Mouse (Mus musculus) hindbrain, postnatal 0 days (tissue): ENCODE measurements around the gene Ltbp4. TPM values are rescaled to one million over a fixed set of nuclear protein-coding genes. Genes with fewer than 3 reads are reported as not detected.
A peak's percentile ranks its signal among the peaks of the same experiment; 100 is the strongest.

ENCODE experiments used
- ATAC-seq: fragments of 200-750 bp; cut with Nextera tagmentation; 2 replicates; pipeline ENCODE4 v1.8.0; 2017; ENCODE audit warnings: mild to moderate bottlenecking, moderate TSS enrichment, moderate library complexity
- DNase-seq: peaks from one replicate; pipeline ENCODE4 v3.0.0-alpha.2; 2015; ENCODE audit warnings: low spot score
- H3K27ac ChIP-seq: fragments of 300-500 bp; sonication (generic); 2 replicates; pipeline ENCODE4 v1.5.1; 2014; ENCODE audit warnings: mild to moderate bottlenecking
- H3K27me3 ChIP-seq: fragments of 300-500 bp; sonication (generic); 2 replicates; pipeline ENCODE4 v1.6.1; 2014; ENCODE audit warnings: low read length, mixed read lengths; ENCODE audit not compliant: insufficient read depth
- H3K36me3 ChIP-seq: fragments of 300-500 bp; sonication (generic); 2 replicates; pipeline ENCODE4 v1.6.1; 2014; ENCODE audit warnings: low read length, mixed read lengths; ENCODE audit not compliant: insufficient read depth
- H3K4me1 ChIP-seq: fragments of 300-500 bp; sonication (generic); 2 replicates; pipeline ENCODE4 v1.6.1; 2014; ENCODE audit warnings: antibody characterized with exemption, low read length, mixed read lengths; ENCODE audit not compliant: insufficient read depth
- H3K4me2 ChIP-seq: fragments of 300-500 bp; sonication (generic); 2 replicates; pipeline ENCODE4 v1.6.1; 2014; ENCODE audit warnings: low read depth, mild to moderate bottlenecking, low read length, moderate library complexity, mixed read lengths
- H3K4me3 ChIP-seq: fragments of 300-500 bp; sonication (generic); 2 replicates; pipeline ENCODE4 v1.5.1; 2014; ENCODE audit warnings: low read length
- H3K9ac ChIP-seq: fragments of 300-500 bp; sonication (generic); replicated peaks from 2 replicates; pipeline ENCODE4 v1.6.1; 2014; ENCODE audit warnings: mild to moderate bottlenecking, low read length, moderate library complexity, mixed read lengths
- H3K9me3 ChIP-seq: fragments of 300-500 bp; sonication (generic); 2 replicates; pipeline ENCODE4 v1.6.1; 2016; ENCODE audit warnings: low read length, mixed read lengths
- CTCF ChIP-seq: IDR thresholded peaks from 2 replicates; pipeline ENCODE4 v1.5.1; 2016; ENCODE audit warnings: antibody characterized with exemption, control low read depth, low read depth
- WGBS: fragments of 180-500 bp; shearing (Covaris S2); extraction: QIAGEN DNeasy Blood & Tissue Kit; methylation state at CpG from one replicate; pipeline ENCODE4 v1.1.7; 2014; 5-methylcytosine and 5-hydroxymethylcytosine counted together
- polyA plus RNA-seq: library from polyadenylated mRNA; unstranded; fragments of >200 nt; fragmentation: Nextera tagmentation; extraction: Ambion mirVana; gene quantifications from 2 replicates; pipeline ENCODE4 v1.2.1, GENCODE M21; 2015
- total RNA-seq: library from RNA; depleted of rRNA; stranded (reverse); fragments of >200 nt; gene quantifications from 2 replicates; pipeline ENCODE4 v1.2.3, GENCODE M21; 2014; rRNA removed

Gene Ltbp4
- total RNA-seq (34.8 and 41.2 TPM in 2 replicates), polyA plus RNA-seq (10.5 and 10.6 TPM in 2 replicates)

DNA sequence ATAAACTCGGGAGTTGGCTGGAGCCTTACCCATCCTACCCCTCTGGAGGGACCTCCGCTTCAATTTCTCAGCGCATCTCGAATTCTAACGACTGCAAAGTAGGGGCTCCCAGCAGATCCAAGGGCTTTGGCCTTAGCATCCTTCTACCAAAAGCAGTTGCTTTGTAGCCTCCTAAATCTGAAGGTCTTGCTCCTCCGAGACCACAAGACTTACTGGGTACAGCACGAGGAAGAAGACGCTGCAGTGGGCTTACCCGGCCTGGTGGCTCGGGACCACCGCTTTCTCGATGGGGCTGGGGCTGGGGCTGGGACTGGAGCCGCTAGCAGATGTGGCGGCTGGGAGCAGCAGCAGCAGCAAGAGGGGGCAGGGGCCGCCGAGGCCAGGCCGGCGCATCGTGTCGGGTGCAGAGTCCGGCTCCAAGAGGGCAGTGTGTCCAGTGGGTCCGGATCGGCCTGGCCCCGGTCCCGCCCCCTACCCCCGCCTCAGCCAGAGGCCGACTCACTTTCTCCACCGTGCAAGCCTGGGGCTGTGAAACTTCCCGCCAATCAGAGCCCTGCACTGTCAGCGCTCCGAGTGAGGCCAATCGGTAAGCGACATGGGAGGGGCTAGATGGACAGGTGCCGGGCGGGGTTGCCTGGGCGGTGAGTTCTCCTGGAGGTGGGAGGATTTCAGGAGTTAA is at the start of gene Ltbp4:
TSS of gene Ltbp4 (minus strand) at position 518 of the 679 bp plus-strand sequence.
- Histone ChIP-seq H3K27ac (no peak within 1 kb of the TSS), H3K9ac (0 out of 2 replicates have a peak within 1 kb of the TSS, but pooled peaks have one; percentile 25), H3K4me1 (peaks cover 19% of the 10 kb centered on the region; the same call in 1 of the 2 replicates), H3K4me3 (peak within 1 kb of the TSS; percentile 31), H3K27me3 (peaks cover 37% of the 10 kb centered on the region), H3K4me2 (peak within 1 kb of the TSS; percentile 49), H3K9me3 (no peaks in the 10 kb centered on the region), H3K36me3 (peaks cover 4% of the 10 kb centered on the region)
- ATAC-seq, result no peak
- WGBS, result 5% methylated on average over 36 of the region's 36 CpGs
- no peak for TF ChIP-seq CTCF
- no peak for DNase-seq

GRCm38 (mm10) chr7:27384731-27385130 is 47.2 kb upstream of the Ltbp4 start:
- Histone ChIP-seq H3K4me2 (no peak overlapping the region), H3K9ac (no peak overlapping the region), H3K9me3 (no peaks in the 10 kb centered on the region), H3K27ac (no peak overlapping the region), H3K36me3 (no peaks in the 10 kb centered on the region), H3K27me3 (no peaks in the 10 kb centered on the region), H3K4me3 (no peak overlapping the region), H3K4me1 (no peaks in the 10 kb centered on the region)
- DNase-seq (peak; percentile 40), ATAC-seq (no peak)
- WGBS, result 40% methylated on average over 4 of the region's 4 CpGs
- peak; percentile 66 for TF ChIP-seq CTCF

DNA sequence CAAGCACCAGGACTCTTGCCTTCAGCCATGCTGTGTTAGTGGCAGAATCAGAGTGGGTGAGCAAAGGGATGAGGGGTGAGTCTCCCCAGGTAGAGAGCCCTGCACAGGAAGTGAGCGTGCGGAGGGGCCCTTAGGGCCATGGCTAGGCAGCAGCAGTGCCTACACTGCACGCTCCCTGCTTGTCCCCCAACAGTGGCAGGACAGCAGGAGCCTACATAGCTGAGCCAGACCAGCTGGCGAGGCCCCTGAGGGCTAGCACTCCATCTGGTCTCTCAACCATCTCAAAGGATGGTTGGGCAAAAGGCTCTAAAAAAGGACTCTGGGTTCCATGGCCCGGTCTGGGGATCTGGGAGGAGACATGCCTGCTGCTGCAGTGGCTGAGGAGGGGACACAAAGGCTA is 46.6 kb upstream of the Ltbp4 start:
- Histone ChIP-seq H3K27me3 (no peaks in the 10 kb centered on the region), H3K9me3 (no peaks in the 10 kb centered on the region), H3K9ac (no peak overlapping the region), H3K4me3 (no peak overlapping the region), H3K27ac (no peak overlapping the region), H3K4me1 (no peaks in the 10 kb centered on the region), H3K36me3 (no peaks in the 10 kb centered on the region), H3K4me2 (no peak overlapping the region)
- no peak for TF ChIP-seq CTCF
- 64% methylated on average over 5 of the region's 5 CpGs for WGBS
- DNase-seq (no peak), ATAC-seq (0 out of 2 replicates have a peak, but pooled peaks have one; percentile 35)

DNA sequence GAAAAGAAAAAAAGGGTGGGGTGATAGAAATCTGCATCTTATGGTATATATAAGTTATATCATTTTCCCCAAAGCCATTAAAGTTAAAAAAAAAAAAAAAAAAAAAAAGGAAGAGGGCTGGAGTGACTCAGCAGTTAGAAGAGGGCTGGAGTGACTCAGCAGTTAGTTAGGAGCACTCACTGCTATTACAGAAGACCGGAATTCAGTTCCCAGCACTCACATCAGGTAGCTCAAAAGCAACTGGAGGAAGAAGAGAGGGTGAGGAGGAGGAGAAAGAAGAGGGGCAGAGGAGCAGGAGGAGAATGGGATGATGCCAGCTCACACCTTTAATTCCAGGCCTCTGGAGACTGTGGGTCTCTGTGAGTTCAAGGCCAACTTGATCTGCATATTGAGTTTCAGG is 45.7 kb upstream of the Ltbp4 start:
- Histone ChIP-seq H3K4me1 (no peaks in the 10 kb centered on the region), H3K27me3 (no peaks in the 10 kb centered on the region), H3K4me2 (no peak overlapping the region), H3K9ac (no peak overlapping the region), H3K4me3 (no peak overlapping the region), H3K9me3 (no peaks in the 10 kb centered on the region), H3K27ac (no peak overlapping the region), H3K36me3 (no peaks in the 10 kb centered on the region)
- TF ChIP-seq CTCF, result no peak
- DNase-seq (no peak), ATAC-seq (no peak)
- 74% methylated on average over 1 of the region's 1 CpGs for WGBS

- no peak overlapping the region for H3K9ac ChIP-seq
- H3K4me1 ChIP-seq, result no peaks in the 10 kb centered on the region
- ATAC-seq (no peak), DNase-seq (no peak)
- WGBS, result 65% methylated on average over 4 of the region's 4 CpGs
- TF ChIP-seq CTCF, result no peak
- no peak overlapping the region for H3K4me3 ChIP-seq
- no peaks in the 10 kb centered on the region for H3K36me3 ChIP-seq
- no peak overlapping the region for H3K4me2 ChIP-seq
- H3K27ac ChIP-seq, result no peak overlapping the region
- H3K27me3 ChIP-seq, result no peaks in the 10 kb centered on the region
- H3K9me3 ChIP-seq, result no peaks in the 10 kb centered on the region
Observed at GRCm38 (mm10) chr7:27381560-27381959, 44.1 kb upstream of the Ltbp4 start.

DNA sequence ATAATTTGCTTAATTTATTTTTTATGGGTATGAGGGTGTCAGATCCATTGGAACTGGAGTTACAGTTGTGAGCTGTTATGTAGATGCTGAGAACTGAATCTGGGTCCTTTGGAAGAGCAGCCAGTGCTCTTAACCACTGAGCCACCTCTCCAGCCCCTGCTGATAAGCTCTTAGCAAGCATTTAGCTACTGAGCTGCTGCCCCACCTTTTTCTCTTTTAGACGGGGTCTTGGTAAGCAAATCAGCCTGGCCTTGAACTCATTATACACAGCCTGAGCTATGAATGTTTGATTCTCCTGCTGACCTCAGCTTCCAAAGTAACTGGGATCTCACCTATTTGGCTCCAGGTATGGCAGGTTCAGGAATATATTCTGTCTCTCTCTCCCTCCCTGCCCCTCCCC is 43.5 kb upstream of the Ltbp4 start:
- DNase-seq (no peak), ATAC-seq (no peak)
- Histone ChIP-seq H3K36me3 (no peaks in the 10 kb centered on the region), H3K4me1 (no peaks in the 10 kb centered on the region), H3K27ac (no peak overlapping the region), H3K4me3 (no peak overlapping the region), H3K9me3 (no peaks in the 10 kb centered on the region), H3K27me3 (peaks cover 1% of the 10 kb centered on the region; the same call in 1 of the 2 replicates), H3K9ac (no peak overlapping the region), H3K4me2 (no peak overlapping the region)
- 29% methylated on average over 1 of the region's 1 CpGs for WGBS
- no peak for TF ChIP-seq CTCF

DNA sequence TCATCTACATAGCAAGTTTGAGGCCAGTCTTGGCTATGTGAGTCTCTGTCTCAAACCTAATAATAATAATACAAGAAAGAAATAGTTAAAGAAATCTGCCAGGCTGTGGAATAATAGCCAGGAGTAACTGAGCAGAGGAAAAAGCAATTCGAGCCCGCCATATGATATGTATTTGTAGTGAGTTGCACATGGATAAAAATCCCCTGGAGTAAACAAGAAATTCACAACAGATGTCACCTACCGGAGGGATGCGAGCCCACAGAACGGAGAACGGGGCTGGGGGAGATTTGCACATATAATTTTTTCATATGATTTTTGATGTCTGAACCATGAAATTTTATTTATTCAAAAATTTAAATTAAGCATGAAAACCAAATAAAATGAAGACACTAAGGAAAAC is 42.3 kb upstream of the Ltbp4 start:
- WGBS, result 63% methylated on average over 6 of the region's 6 CpGs
- no peak for TF ChIP-seq CTCF
- H3K4me2 ChIP-seq, result no peak overlapping the region
- H3K9ac ChIP-seq, result no peak overlapping the region
- no peaks in the 10 kb centered on the region for H3K36me3 ChIP-seq
- no peak overlapping the region for H3K27ac ChIP-seq
- DNase-seq (no peak), ATAC-seq (no peak)
- peaks cover 11% of the 10 kb centered on the region; the same call in 1 of the 2 replicates for H3K27me3 ChIP-seq
- H3K4me3 ChIP-seq, result no peak overlapping the region
- no peaks in the 10 kb centered on the region for H3K9me3 ChIP-seq
- H3K4me1 ChIP-seq, result no peaks in the 10 kb centered on the region
